In genomic region chr11:32324609-32325008, GRCm38 (mm10) we compare ENCODE assay signal across 8 mouse cellular contexts. TPM values are rescaled to one million over a fixed set of nuclear protein-coding genes. Genes with fewer than 3 reads are reported as not detected.
DNase-seq lines count a peak whose midpoint lies in the region; ATAC-seq and TF ChIP-seq lines count a peak whose summit lies in the region.

No protein-coding gene starts in this region.

- no peaks in the 10 kb centered on the region for H3K9me3 ChIP-seq in G1E (replicated peaks)
- H3K9me3 ChIP-seq in lung, embryonic 16.5 days (ENCODE audit: control insufficient read depth, low read length), result no peaks in the 10 kb centered on the region

- TF ChIP-seq POLR2A in cerebellum, adult 2 months (IDR thresholded peaks at IDR 0.05; ENCODE audit: borderline replicate concordance, insufficient read depth, low read length), result no peak

- no peak overlapping the region for H3K27ac ChIP-seq in cerebellum, adult 2 months (ENCODE audit: insufficient read depth, low read length)
- no peak overlapping the region for H3K27ac ChIP-seq in lung, embryonic 16.5 days (ENCODE audit: low read length)

- no peaks in the 10 kb centered on the region for H3K36me3 ChIP-seq in G1E (replicated peaks)
- no peaks in the 10 kb centered on the region for H3K36me3 ChIP-seq in lung, embryonic 16.5 days (ENCODE audit: control insufficient read depth, insufficient read depth, low read length)

- peak overlapping the region; percentile 55 for H3K4me2 ChIP-seq in lung, embryonic 16.5 days (ENCODE audit: low read depth, low read length)

- H3K4me1 ChIP-seq in G1E (ENCODE audit: insufficient read depth, low read depth, low read length), result peaks cover 16% of the 10 kb centered on the region
- no peaks in the 10 kb centered on the region for H3K4me1 ChIP-seq in cerebellum, adult 2 months (ENCODE audit: control insufficient read depth, insufficient read depth, low read length)
- H3K4me1 ChIP-seq in lung, embryonic 16.5 days (replicated peaks; ENCODE audit: control insufficient read depth, insufficient read depth, low read length), result no peaks in the 10 kb centered on the region; the same call in 1 of the 2 replicates

- DNase-seq in G1E (ENCODE audit: low spot score), result peak; percentile 45
- DNase-seq in cerebellum, adult 2 months, result peak; percentile 76 to 82
- peak; percentile 82 for DNase-seq in forelimb bud, embryonic 11.5 days (ENCODE audit: low read depth, low spot score)
- DNase-seq in layer of hippocampus, adult 9-10 months (ENCODE audit: low spot score), result peak; percentile 74
- DNase-seq in ovary, adult 18-20 months (ENCODE audit: low spot score), result peak; percentile 38
- DNase-seq in thymus, postnatal 0 days (ENCODE audit: low spot score), result peak; percentile 87

- ATAC-seq in G1E (ENCODE audit: extremely low read depth, insufficient number of reproducible peaks, low FRiP score, poor library complexity, severe bottlenecking), result no peak
- ATAC-seq in hematopoietic stem cell, adult 5-6 weeks (replicated peaks in 1 of 2; ENCODE audit: insufficient read depth in 1 of 2, low FRiP score in 2 of 2, low TSS enrichment in 1 of 2, low read depth in 1 of 2, poor library complexity in 2 of 2, severe bottlenecking in 2 of 2), result peak; percentile 89 to 90
- peak; percentile 84 for ATAC-seq in lung, embryonic 16.5 days (ENCODE audit: low read depth)

- no peak overlapping the region for H3K4me3 ChIP-seq in G1E (ENCODE audit: low read depth, low read length)
- no peak overlapping the region for H3K4me3 ChIP-seq in cerebellum, adult 2 months (replicated peaks; ENCODE audit: insufficient read depth, low read depth, low read length)
- H3K4me3 ChIP-seq in lung, embryonic 16.5 days (ENCODE audit: low read length), result peak overlapping the region; percentile 31; the same call in 1 of the 2 replicates

- H3K27me3 ChIP-seq in G1E (ENCODE audit: insufficient read depth, low read length), result peaks cover 47% of the 10 kb centered on the region
- H3K27me3 ChIP-seq in cerebellum, adult 2 months (ENCODE audit: control insufficient read depth, insufficient read depth, low read length), result no peaks in the 10 kb centered on the region
- H3K27me3 ChIP-seq in lung, embryonic 16.5 days (ENCODE audit: control insufficient read depth, insufficient read depth, low read depth, low read length), result no peaks in the 10 kb centered on the region

- TF ChIP-seq CTCF in G1E (IDR thresholded peaks at IDR 0.05; ENCODE audit: low read depth, low read length), result peak; percentile 85
- TF ChIP-seq CTCF in cerebellum, adult 2 months (IDR thresholded peaks at IDR 0.05; ENCODE audit: borderline replicate concordance, insufficient read depth, low read depth, low read length), result peak; percentile 91

- peak overlapping the region; percentile 58 for H3K9ac ChIP-seq in lung, embryonic 16.5 days (ENCODE audit: low read length)

- 8% methylated on average over 15 of the region's 15 CpGs for WGBS in cerebellum, adult 2 months
- 8% methylated on average over 15 of the region's 15 CpGs for WGBS in lung, embryonic 16.5 days

RNA-seq across cellular contexts. Expression of gene Sh3pxd2b, which starts 23.0 kb away (rescaled TPM):
- total RNA-seq in G1E (2014; fragmentation: Nextera tagmentation) (not detected in 2 replicates), G1E (2017) (0.12 and 0.16 TPM in 2 replicates)
- not detected in 2 replicates for polyA plus RNA-seq in G1E (2012)
- polyA plus RNA-seq in cerebellum, adult 2 months (2012; rRNA removed), result 9.1 TPM in 2 replicates
- total RNA-seq in hematopoietic stem cell, adult 5-6 weeks (2017), result 1.5 and 1.6 TPM in 2 replicates
- 23.4 and 23.6 TPM in 2 replicates for polyA plus RNA-seq in lung, embryonic 16.5 days (2015; fragmentation: Nextera tagmentation; extraction: Ambion mirVana)
- 2.3 and 2.7 TPM in 2 replicates for polyA plus RNA-seq in thymus, postnatal 0 days (2015; fragmentation: Nextera tagmentation; extraction: Ambion mirVana)

RNA-seq across cellular contexts. Expression of gene Hbq1a, which starts 24.7 kb away (rescaled TPM):
- total RNA-seq in G1E (2014; fragmentation: Nextera tagmentation), result not detected in 2 replicates
- total RNA-seq in G1E (2017), result not detected in 2 replicates
- not detected in 2 replicates for polyA plus RNA-seq in G1E (2012)
- 1.1 TPM in 2 replicates for polyA plus RNA-seq in cerebellum, adult 2 months (2012; rRNA removed)
- not detected in 2 replicates for total RNA-seq in hematopoietic stem cell, adult 5-6 weeks (2017)
- polyA plus RNA-seq in lung, embryonic 16.5 days (2015; fragmentation: Nextera tagmentation; extraction: Ambion mirVana), result 0.46 and 1.1 TPM in 2 replicates
- polyA plus RNA-seq in thymus, postnatal 0 days (2015; fragmentation: Nextera tagmentation; extraction: Ambion mirVana), result not detected in 2 replicates

RNA-seq across cellular contexts. Expression of gene Hba-a2, which starts 28.3 kb away (rescaled TPM):
- total RNA-seq in G1E (2014; fragmentation: Nextera tagmentation), result 268 and 4,240 TPM in 2 replicates
- total RNA-seq in G1E (2017), result 683 and 890 TPM in 2 replicates
- 1,087 and 1,500 TPM in 2 replicates for polyA plus RNA-seq in G1E (2012)
- polyA plus RNA-seq in cerebellum, adult 2 months (2012; rRNA removed), result 435 and 992 TPM in 2 replicates
- total RNA-seq in hematopoietic stem cell, adult 5-6 weeks (2017), result 60.4 and 104 TPM in 2 replicates
- 22,746 and 25,203 TPM in 2 replicates for polyA plus RNA-seq in lung, embryonic 16.5 days (2015; fragmentation: Nextera tagmentation; extraction: Ambion mirVana)
- polyA plus RNA-seq in thymus, postnatal 0 days (2015; fragmentation: Nextera tagmentation; extraction: Ambion mirVana), result 1,475 and 1,659 TPM in 2 replicates

RNA-seq across cellular contexts. Expression of gene Hbq1b, which starts 37.8 kb away (rescaled TPM):
- total RNA-seq in G1E (2014; fragmentation: Nextera tagmentation), result 9.1 and 11.6 TPM in 2 replicates
- 0.41 and 0.87 TPM in 2 replicates for total RNA-seq in G1E (2017)
- 0.70 and 0.87 TPM in 2 replicates for polyA plus RNA-seq in G1E (2012)
- polyA plus RNA-seq in cerebellum, adult 2 months (2012; rRNA removed), result 1.0 and 1.8 TPM in 2 replicates
- not detected in 2 replicates for total RNA-seq in hematopoietic stem cell, adult 5-6 weeks (2017)
- 1.8 and 2.8 TPM in 2 replicates for polyA plus RNA-seq in lung, embryonic 16.5 days (2015; fragmentation: Nextera tagmentation; extraction: Ambion mirVana)
- 0.33 and 0.34 TPM in 2 replicates for polyA plus RNA-seq in thymus, postnatal 0 days (2015; fragmentation: Nextera tagmentation; extraction: Ambion mirVana)

RNA-seq across cellular contexts. Expression of gene Hba-a1, which starts 41.3 kb away (rescaled TPM):
- total RNA-seq in G1E (2014; fragmentation: Nextera tagmentation) (230 and 2,260 TPM in 2 replicates), G1E (2017) (242 and 325 TPM in 2 replicates)
- polyA plus RNA-seq in G1E (2012), result 3,927 and 4,410 TPM in 2 replicates
- polyA plus RNA-seq in cerebellum, adult 2 months (2012; rRNA removed), result 188 and 435 TPM in 2 replicates
- total RNA-seq in hematopoietic stem cell, adult 5-6 weeks (2017), result 9.1 and 14.3 TPM in 2 replicates
- polyA plus RNA-seq in lung, embryonic 16.5 days (2015; fragmentation: Nextera tagmentation; extraction: Ambion mirVana), result 8,555 and 10,091 TPM in 2 replicates
- 616 and 668 TPM in 2 replicates for polyA plus RNA-seq in thymus, postnatal 0 days (2015; fragmentation: Nextera tagmentation; extraction: Ambion mirVana)

Comparison
In these comparisons a context has a peak if more than half of its experiments do, and no peak if none do; other contexts are left out.
1. RNA of gene Hba-a2, which starts 28.3 kb away (polyA plus RNA-seq): 22,746 to 25,203 TPM in lung, embryonic 16.5 days; 1,475 to 1,659 TPM in thymus, postnatal 0 days, 1,087 to 1,500 TPM in G1E and 435 to 992 TPM in cerebellum, adult 2 months; every median in the first group is over 10 times any median in the second.
2. Peak in every context shown above with its lines, with median percentiles within 50 percentile points of each other: DNase-seq.